Mouse (Mus musculus) right cerebral cortex, adult 2 months (tissue): ENCODE results near the gene Dhdh.
"Not testable (repeated sequence)": the region's sequence is repeated elsewhere in the genome, so short reads cannot be mapped to it uniquely, and the experiment has no call there.

Experiments
- DNase-seq, 2 experiments: peaks; one replicate each; pipeline ENCODE4 v3.0.0; 2021 to 2022; ENCODE audit warnings: low spot score in 2 of 2

The Dhdh gene

DNA sequence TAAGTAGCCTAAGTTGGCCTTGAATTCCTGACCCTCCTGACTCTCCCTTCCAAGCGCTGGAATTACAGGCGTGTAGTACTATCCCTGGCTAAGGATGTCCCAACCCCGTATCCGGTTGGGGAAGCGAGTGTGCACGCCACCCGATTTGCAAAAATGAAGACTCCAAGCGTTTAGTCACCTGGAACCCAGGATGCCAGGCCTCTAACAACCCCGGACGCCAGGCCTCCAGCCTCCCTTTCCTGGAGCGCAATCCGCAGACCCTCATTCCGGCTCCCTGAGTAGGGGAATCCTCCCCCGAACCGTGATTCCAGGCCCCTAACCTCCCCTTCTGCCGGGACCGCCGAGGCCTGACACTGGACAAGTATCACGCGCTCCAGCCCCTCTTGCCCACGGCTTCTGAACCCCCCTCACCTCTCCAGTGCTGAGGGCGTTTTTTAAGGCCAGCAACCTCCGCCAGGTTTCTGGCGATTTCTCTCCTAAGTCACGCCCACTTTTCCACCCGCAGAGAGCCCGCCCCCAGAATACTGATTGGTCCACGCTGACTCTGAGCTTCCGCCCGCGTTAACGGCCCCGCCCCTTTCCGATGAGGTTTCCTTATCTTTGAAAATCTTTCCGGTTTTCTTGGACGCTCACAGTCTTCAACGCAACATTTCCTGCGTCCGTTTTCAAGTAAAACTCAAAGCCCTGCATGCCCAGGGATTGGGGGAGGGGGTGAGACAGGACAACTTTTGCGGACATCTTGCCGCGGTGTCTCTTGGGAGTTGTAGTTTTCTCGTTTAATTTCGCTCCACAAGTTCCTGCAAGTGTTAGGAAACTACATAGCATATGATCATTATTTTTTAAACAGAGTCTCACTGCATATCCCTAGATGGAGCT lies 21.5 kb upstream of the Dhdh start, which contains the start of gene Nucb1:
Gene Nucb1, minus strand, starts transcription at position 495 of the 876 bp plus-strand sequence.
- peak; percentile 89 to 95 for DNase-seq

DNA sequence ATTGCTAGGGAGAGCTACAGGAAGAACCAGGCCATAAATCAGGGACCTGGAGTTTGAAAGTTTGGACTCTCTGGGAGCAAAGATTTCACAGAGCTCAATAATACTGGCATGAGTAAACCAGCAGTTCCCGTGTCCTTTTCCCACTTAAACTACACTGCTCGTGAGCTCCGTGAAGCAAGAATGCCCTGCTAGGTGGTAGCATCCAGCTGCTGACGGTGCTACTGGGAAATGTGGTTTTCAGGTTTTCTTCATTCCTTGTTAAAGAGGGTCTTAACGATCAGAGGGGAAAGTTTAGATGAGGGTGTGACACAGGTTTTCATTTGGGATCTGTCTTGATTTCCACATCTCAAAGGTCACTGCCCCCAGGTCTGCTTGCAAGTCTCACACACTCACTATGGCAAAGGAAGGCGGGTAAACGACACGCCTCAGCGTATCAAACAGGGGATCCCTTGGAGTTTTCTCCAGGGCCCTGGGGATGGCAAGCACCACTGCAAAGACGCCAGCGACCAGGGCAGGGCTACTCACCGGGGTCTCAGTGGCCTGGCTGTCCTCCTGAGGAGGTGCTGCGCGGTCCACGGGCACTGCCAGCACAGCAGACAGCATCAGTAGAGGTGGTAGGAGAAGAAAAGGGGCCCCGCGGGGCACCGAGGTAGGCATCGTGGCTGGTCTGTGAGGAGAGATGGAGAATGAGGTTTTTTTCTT lies 20.7 kb upstream of the Dhdh start:
- DNase-seq, result no peak

DNA sequence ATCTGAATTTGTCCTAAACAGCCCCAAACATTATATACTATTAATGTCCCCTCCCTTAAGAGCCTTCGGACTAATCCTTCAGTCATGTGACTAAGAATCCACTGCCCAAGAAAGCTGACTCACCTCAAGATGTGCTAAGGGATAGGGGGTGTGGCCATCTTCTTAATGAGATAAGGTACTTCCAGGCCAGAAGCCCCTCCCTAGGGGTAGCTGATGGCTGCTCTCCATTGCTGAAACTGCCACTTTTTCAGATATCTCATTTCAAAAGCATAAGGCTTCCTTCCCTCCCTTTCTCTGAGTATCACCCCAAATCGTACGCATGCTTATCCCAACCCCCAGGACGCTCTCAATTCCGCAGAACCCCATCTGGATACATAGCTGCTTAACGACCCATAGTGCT lies 20.0 kb upstream of the Dhdh start:
- DNase-seq, result no peak

DNA sequence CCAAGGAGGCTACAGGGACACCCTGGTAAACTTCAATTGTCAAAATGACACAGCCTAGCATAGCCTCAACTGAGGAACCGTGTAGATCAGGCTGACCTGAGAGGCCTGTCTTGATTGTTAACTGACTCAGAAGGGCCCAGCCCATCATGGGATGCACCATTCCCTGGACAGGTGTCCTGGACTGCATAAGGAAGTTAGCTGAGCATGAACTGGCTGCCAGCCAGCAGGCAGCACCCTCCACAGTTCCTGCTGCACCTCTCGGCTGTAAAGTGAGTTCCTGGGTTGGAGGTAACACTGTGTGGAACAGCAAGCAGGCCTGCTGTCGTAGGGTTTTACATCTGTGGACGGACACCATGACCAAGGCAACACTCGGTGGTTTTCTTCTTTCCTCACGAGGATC lies 19.0 kb upstream of the Dhdh start:
- DNase-seq, result no peak

DNA sequence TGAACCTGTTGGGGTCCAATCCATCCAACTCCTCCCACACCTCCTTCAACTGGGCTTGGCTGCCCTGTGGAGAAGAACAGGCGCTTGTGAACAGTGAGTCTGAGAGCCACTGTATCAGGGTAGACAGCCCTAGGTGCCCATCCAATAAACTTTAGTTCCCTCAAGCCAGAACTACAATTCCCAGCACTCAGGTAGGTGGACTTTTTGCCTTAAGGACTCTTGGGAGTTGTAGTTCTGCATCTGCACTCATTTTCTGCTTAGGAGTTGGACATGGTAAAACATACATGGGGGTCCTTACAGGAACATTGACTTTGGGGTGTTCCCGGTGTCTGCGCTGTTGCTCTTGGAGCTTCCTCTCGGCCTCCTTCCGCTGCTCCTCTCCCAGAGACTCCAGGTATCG lies 9.8 kb upstream of the Dhdh start:
- no peak for DNase-seq

DNA sequence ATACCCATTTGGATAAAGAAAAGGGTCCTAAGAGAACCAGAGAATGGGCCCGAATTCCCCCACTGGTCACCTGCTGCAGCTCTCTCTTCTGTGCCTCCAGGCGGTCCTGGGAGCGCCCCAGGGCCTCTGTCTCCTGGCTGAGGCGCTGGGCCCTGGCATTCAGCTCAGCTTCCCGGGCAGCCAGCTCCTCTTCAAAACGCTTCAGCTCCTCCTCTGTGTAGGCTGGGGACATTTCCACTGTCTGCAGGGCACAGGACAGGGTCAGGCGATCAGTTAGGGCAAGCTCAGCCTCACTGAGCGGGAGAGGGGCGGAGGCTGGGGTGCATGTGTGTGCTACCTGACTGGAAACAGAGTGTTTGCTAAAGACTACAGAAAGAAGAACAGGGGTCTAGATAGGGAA lies 5.9 kb upstream of the Dhdh start:
- DNase-seq, result no peak

DNA sequence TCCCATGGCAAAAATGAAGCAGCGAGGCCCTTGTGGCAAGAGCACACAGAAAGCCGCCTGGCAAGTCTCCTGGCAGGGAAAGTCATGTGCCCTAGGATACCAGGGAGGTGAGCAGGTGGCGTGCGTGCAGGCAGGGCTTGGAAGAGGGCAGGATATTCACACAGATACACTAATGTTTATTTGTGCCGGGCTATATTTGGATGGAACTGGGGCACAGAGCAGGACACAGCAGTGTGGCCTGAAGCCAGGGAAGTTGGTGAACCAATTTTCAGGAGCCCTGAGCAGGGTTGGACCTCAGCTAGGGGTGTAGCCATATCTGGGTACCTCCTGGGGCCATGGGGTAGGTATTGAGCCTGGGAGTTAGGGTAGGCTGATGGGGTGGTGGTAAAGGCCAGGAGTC lies 4.3 kb upstream of the Dhdh start:
- no peak for DNase-seq

DNA sequence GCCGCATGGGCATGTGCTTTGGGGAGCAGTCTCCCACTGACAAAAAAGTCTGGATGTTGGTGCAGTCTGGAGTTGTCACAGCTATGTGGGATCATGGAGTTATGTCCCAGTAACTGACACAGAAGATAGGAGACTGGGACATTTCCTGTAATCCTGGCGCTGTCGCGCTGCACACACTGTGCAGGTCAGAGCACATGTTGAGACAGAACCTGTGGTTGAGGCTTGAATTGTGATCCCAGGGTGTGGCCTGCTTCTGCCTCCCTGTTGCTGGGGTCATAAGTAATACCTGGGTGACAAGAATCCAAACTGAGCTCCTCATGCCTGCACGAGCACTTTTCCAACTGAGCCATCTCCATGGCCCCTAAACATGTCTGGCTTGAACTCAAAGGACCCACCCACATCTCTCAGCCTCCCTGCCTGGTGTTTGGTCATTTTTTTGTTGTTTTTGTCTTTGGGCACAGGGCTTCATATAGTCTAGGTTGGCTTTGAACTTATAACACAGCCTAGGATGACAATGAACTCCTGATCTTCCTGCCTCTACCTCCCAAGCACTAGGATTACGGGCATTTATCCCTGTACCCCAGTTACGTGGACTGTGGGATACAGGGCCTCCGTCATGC lies 3.7 kb upstream of the Dhdh start:
- DNase-seq, result no peak

DNA sequence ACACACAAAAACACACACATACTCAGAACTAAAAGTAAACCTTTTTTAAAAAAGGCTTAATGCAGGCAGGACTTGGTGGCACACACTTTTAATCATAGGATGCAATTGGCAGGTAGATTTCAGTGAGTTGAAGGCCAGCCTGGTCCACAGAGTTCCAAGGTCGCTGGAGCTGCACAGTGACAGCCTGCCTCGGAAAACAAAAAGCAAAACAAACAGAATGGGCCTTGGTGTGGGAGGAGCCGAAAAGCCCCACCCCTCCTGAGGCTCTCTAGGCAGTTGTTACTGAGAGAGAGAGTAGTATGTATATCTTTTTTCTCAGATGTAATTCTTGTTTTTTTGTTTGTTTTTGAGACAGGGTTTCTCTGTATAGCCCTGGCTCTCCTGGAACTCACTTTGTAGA lies 2.7 kb upstream of the Dhdh start:
- no peak for DNase-seq

DNA sequence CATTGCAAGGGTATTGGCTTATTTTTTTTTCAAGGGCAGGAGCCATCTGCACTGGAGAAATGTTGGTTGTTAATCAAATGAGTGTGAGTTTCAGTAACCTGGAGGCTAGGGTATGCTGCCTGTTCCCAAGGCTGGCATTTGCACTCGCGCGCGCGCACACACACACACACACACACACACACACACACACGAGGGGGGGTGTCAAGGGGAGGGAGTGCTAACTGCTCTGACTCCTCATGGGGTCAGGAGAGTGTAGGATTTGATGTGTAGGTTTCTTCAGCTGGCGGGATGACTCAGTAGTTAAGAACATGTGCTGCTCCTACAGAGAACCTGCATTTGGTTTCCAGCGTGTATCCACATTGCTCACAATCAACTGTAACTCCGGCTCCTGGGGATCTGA lies 2.2 kb upstream of the Dhdh start:
- peak; percentile 46 for DNase-seq

DNA sequence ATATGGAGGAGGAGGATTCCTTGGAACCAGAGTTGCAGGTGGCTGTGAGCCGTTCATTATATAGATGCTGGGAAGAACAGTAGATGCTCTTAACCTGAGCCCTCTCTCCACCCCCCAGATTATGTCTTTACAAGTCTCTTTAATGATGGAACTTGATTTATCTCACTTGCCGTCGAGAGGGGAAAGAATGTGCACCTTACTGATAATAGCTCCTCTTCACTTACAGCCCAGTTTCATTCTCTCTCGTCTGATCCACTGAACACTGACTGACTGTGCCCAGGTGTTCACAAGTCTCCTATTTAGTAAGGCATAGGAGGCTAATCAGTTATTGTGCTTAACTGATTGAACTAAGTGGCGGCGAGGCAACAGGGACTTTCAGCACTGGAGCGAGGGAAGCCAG lies 973 bp upstream of the Dhdh start:
- no peak for DNase-seq

DNA sequence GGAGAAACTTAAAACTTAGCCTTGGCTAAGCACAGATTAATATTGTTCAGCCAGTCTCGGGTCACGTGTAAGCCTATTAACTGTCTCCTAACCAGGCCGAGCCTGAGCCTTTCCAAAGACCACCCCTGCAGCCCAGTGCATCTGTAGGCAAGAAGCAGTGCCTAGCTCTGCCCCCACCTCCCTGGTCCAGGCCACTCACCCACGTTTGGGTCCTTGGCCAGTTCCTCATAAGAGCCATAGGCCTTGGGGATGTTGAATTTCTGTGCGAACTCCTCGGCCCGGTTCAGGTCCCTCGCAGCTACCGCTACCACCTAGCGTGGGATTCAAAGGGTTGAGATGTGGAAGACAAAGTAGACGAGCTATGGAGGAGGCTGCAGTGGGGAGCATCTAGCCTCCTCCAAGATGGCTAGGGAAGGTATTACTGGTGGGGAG lies 728 bp downstream of the Dhdh start:
- DNase-seq, result no peak

DNA sequence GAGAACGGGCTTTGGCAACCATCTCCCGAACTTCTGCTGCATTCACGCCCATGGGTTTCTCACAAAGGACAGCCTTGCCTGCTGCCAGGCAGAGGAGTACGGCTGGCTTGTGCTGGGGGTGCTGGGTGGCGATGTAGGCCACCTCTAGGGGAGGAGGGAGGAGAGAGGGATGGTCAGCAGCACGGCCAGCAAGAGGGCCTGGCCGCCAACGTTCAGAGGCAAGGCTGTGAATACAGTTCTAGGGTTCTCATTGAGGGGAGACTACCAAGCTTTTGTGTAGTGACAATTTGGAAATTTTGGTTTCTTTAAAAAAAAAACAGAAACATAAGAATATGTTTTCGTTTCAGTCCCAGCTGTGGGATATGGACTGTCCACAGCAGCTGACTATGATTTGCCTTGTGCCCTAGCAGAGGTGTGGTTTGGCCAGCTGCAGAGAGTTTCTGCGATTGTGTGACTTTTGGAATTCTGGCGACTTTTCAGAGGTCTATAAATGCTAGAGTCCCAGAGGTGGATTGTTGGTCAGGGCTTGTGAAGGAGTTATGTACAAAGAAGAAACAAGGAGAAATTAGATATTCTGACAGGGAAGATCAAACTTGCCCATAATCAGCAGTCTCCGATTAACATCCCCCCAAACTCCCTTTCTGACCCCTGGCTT lies 1.7 kb downstream of the Dhdh start, which contains the start of gene Gm45808:
Gene Gm45808, minus strand, starts transcription at position 51 of the 655 bp plus-strand sequence.
- DNase-seq, result no peak

DNA sequence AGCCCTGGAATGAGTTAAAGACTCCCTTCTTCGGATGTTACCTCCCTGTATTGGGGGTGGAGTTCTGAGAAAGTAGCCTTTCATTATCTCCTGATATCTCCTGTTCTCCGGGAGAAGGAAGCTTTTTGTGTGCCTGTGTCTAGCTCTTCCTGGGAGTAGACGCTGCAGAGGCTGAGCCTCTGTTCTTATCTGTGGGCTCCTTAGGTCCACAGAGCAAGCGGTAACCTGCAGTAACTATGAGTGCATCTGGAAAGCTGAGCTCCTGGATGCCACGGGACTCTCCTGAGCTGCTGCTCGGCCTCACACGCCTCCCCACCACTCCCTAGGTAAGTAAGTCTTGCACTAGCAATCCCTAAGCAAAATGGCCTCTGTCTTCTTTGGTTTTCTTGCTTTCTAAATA lies 2.4 kb downstream of the Dhdh start:
- no peak for DNase-seq

DNA sequence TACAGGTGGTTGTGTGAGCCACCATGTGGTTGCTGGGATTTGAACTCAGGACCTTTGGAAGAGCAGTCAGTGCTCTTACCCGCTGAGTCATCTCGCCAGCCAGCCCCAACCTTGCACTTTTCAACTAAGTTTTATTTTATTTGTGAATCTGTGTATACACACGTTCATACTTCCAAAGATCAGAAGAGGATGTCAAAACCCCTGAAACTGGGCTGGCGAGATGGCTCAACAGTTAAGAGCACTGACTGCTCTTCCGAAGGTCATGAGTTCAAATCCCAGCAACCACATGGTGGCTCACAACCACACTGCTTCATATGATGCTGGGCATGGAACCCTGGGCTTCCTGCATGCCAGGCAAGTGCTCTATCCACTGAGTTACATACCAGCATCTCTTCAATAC lies 3.6 kb downstream of the Dhdh start:
- DNase-seq, result not testable (repeated sequence)

DNA sequence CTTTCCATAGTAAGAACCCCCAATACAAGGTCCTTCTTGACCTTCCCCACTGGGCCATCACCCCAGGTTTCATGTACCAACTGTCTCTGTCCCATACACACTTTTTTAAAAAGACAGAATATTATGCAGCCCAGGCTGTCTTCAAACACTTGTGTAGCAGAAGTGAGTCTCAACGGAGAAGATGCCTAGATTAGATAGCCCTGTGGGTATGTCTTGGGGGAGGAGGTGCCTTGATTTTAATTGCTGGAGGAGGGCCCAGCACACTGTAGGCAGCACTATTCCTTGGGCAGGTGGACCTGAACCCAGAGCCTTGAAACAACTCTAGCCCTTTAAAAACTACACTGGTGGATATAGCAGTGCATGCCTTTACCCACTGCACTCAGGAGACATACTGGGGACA lies 6.4 kb downstream of the Dhdh start:
- DNase-seq, result no peak

DNA sequence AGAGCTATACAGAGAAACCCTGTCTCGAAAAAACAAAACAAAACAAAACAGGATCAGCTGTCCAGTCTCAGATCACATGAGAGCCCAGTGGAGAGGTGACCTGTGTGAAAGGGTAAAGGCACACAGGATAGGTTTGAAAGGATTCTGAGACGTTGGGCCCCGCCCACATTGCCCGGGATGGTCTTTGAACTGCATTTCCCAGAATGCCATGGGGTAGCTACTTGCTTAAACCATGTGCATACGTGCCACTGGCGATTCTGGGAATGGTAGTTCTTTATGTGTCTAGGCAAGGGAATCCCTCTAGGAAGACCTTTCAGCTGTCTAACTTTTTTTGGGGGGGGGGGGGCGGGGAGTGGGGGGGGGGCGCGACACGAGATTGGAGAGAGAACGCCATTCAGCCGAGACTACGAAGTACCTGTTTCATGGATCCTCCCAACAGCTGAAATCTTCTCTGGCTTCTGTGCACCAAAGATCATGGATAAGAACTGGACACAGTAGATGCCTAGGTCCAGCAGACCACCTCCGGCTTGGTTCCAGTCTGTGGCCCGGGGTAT lies 7.2 kb downstream of the Dhdh start, which contains the start of gene Tulp2:
Gene Tulp2, plus strand, starts transcription at position 504 of the 554 bp plus-strand sequence.
- DNase-seq, result peak; percentile 71 to 77

DNA sequence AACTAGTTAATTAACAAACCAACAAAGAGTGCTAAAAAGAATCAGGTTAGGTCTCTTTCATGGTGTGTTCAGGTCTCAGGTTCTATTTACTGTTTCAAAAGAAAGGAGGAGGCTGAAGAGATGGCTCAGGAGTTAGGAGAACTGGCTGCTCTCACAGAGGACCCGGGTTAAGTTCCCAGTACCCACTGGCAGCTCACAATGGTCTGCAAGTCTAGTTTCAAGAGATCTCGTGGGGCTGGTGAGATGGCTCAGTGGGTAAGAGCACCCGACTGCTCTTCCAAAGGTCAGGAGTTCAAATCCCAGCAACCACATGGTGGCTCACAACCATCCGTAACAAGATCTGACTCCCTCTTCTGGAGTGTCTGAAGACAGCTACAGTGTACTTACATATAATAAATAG lies 8.3 kb downstream of the Dhdh start:
- DNase-seq, result not testable (repeated sequence)

DNA sequence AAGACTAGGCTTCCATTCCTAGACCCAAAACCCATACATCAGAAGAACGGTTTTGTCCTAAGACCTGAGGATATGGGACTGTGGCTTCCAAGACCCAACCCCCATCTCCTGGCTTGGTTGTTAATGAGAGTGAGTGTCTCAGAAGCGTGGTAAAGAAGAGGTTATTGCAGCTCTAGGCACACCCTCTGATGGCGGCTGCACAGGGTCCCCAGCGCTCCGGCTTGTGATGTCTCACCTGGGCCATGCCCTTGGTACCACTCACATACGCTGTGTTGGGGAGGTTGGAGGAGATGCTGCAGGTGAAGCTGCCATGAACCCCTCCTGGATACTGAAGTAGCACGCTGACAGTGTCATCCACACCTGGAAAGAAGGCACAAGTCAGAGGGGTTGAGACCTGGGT lies 9.8 kb downstream of the Dhdh start:
- DNase-seq, result no peak

DNA sequence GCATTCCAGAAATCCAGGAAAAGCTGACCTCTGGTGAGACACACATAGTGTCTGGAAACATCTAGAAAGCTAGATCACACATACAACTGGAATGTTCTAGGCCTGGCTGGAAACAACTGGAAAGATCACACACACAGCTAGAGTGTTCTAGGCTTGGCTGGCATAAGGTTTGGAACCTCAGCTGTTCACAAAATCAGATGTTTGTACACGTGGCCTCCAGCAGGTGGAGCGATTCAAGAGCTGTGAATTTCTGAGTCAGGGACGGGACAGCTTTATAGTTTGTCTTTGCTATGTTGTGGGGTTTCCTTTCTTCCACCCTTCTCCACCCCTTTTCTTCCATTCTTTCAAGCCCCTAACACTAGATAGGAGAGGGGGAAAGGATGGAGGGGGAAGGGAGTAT lies 11.6 kb downstream of the Dhdh start:
- DNase-seq, result peak; percentile 66 to 69

DNA sequence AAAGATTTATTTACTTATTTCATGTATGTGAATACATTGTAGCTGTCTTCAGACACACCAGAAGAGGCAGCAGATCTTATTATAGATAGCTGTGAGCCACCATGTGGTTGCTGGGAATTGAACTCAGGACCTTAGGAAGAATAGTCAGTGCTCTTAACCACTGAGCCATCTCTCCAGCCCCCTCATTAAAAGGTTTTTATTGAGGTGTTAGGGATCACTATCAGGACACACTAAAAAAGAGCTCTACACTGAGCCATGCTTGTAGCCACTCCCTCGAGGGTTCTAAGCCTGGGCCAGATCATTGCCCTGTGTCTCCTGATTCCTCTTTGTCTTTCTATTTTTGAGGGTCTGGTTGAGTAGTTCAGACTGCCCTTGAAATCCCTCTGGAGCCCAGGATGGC lies 12.2 kb downstream of the Dhdh start:
- no peak for DNase-seq
